Mouse (Mus musculus): ENCODE results near the gene Fam210b. TPM values are rescaled to one million over a fixed set of nuclear protein-coding genes. Genes with fewer than 3 reads are reported as not detected.
"Not testable (repeated sequence)": the region's sequence is repeated elsewhere in the genome, so short reads cannot be mapped to it uniquely, and the experiment has no call there.

The Fam210b gene
- 32.5 and 37.9 TPM in 2 replicates for total RNA-seq (2014; fragmentation: Nextera tagmentation)
- total RNA-seq (2017): 10.7 and 11.0 TPM in 2 replicates
- polyA plus RNA-seq (2012): 14.7 and 18.1 TPM in 2 replicates

DNA sequence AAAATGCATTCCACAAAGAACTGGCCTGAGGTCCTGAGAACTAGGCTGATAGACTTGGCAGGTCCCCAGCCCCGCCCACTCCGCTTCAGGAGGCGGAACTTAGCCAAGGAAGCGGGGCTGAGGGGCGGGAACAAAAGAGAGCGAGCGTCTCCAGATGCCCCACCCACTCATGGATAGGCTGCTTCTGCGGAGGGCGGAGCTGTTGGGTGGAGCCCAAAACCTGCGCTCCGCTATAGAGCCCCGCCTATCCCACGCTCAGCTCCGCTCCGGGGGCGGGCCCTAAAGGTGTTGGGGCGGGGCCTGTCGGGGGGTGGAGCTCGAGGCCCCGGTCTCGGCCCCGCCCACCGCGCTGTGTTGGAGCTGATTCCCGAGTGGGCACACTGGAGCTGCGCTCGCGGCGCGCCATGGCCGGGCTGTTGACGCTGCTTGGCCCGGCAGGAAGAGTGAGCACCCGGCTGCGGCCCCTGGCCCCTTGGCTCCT, at the start of gene Fam210b:
Gene Fam210b (plus strand): TSS at position 308 of the 481 bp plus-strand sequence.
- ATAC-seq (ENCODE audit: extremely low read depth, insufficient number of reproducible peaks, low FRiP score, poor library complexity, severe bottlenecking) (peak; percentile 79), DNase-seq (ENCODE audit: low spot score) (peak; percentile 94)
- no peaks in the 10 kb centered on the region for H3K9me3 ChIP-seq (replicated peaks)
- peaks cover 27% of the 10 kb centered on the region for H3K36me3 ChIP-seq (replicated peaks)
- peaks cover 50% of the 10 kb centered on the region for H3K4me1 ChIP-seq (ENCODE audit: insufficient read depth, low read depth, low read length)
- TF ChIP-seq GATA2 (IDR thresholded peaks at IDR 0.05; ENCODE audit: borderline replicate concordance, low read depth, low read length): no peak
- TF ChIP-seq POLR2AphosphoS5 (IDR thresholded peaks at IDR 0.05; ENCODE audit: insufficient replicate concordance, low read depth, low read length): no peak
- no peak for TF ChIP-seq CTCF (IDR thresholded peaks at IDR 0.05; ENCODE audit: low read depth, low read length)
- no peak for TF ChIP-seq GATA1 (IDR thresholded peaks at IDR 0.05; ENCODE audit: borderline replicate concordance, low read length)
- TF ChIP-seq TAL1 (conservative IDR thresholded peaks at IDR 0.05; ENCODE audit: low read depth, low read length): no peak
- peaks cover 2% of the 10 kb centered on the region for H3K27me3 ChIP-seq (ENCODE audit: insufficient read depth, low read length)
- H3K4me3 ChIP-seq (ENCODE audit: low read depth, low read length): peak within 1 kb of the TSS; percentile 87

GRCm38 (mm10) chr2:172298083-172298482, 47.3 kb upstream of the Fam210b start:
- H3K4me3 ChIP-seq (ENCODE audit: low read depth, low read length): no peak overlapping the region
- H3K36me3 ChIP-seq (replicated peaks): no peaks in the 10 kb centered on the region
- H3K4me1 ChIP-seq (ENCODE audit: insufficient read depth, low read depth, low read length): no peaks in the 10 kb centered on the region
- H3K27me3 ChIP-seq (ENCODE audit: insufficient read depth, low read length): no peaks in the 10 kb centered on the region
- TF ChIP-seq CTCF (IDR thresholded peaks at IDR 0.05; ENCODE audit: low read depth, low read length): no peak
- no peak for TF ChIP-seq GATA2 (IDR thresholded peaks at IDR 0.05; ENCODE audit: borderline replicate concordance, low read depth, low read length)
- no peak for TF ChIP-seq GATA1 (IDR thresholded peaks at IDR 0.05; ENCODE audit: borderline replicate concordance, low read length)
- TF ChIP-seq POLR2AphosphoS5 (IDR thresholded peaks at IDR 0.05; ENCODE audit: insufficient replicate concordance, low read depth, low read length): no peak
- no peak for TF ChIP-seq TAL1 (conservative IDR thresholded peaks at IDR 0.05; ENCODE audit: low read depth, low read length)
- no peak for DNase-seq (ENCODE audit: low spot score)
- H3K9me3 ChIP-seq (replicated peaks): peaks cover 43% of the 10 kb centered on the region
- no peak for ATAC-seq (ENCODE audit: extremely low read depth, insufficient number of reproducible peaks, low FRiP score, poor library complexity, severe bottlenecking)

GRCm38 (mm10) chr2:172298542-172298941, 46.8 kb upstream of the Fam210b start:
- Histone ChIP-seq H3K4me3 (ENCODE audit: low read depth, low read length) (no peak overlapping the region), H3K4me1 (ENCODE audit: insufficient read depth, low read depth, low read length) (no peaks in the 10 kb centered on the region)
- ATAC-seq (ENCODE audit: extremely low read depth, insufficient number of reproducible peaks, low FRiP score, poor library complexity, severe bottlenecking): no peak

DNA sequence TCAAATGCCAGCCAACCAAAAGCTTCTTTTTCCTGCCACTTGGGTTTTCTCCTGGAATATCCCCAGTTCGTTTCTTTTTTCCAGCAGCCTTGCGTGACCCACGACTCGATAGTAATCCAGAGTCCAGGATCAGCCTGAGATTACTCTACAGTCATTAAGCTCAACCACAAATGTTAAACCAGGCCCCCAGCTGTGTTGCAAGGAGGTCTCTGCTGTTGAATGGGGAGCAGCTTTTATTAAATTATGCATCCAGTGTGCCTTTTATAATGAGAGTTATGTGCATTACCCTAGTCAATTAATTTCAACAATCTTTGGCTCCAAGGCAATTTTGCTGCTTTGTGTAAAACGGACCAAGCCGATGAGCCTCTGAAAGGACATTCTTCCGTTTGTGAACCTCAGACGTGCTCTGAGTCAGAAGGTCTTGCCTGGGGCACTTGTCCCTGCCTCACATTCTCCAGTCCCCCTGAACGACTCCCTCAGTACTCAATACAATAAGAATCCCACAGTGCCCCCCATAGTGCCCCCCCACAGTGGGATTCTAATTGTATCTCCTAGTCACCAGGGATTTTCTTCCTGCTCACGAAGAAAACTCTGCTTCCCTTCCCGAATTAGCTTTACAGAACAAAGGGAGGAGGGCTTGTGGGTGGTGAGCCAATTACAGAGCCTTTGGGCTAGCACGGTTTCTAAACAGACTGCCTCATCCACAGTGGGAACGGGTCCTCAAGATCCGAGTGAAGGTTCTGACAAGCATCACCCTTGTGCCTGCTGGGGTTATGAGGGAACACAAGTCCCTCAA, 46.0 kb upstream of the Fam210b start:
- ATAC-seq (ENCODE audit: extremely low read depth, insufficient number of reproducible peaks, low FRiP score, poor library complexity, severe bottlenecking) (no peak), DNase-seq (ENCODE audit: low spot score) (no peak)
- TF ChIP-seq GATA1 (IDR thresholded peaks at IDR 0.05; ENCODE audit: borderline replicate concordance, low read length): no peak
- TF ChIP-seq CTCF (IDR thresholded peaks at IDR 0.05; ENCODE audit: low read depth, low read length): no peak
- no peak for TF ChIP-seq TAL1 (conservative IDR thresholded peaks at IDR 0.05; ENCODE audit: low read depth, low read length)
- TF ChIP-seq GATA2 (IDR thresholded peaks at IDR 0.05; ENCODE audit: borderline replicate concordance, low read depth, low read length): no peak
- no peak for TF ChIP-seq POLR2AphosphoS5 (IDR thresholded peaks at IDR 0.05; ENCODE audit: insufficient replicate concordance, low read depth, low read length)
- no peaks in the 10 kb centered on the region for H3K27me3 ChIP-seq (ENCODE audit: insufficient read depth, low read length)
- H3K36me3 ChIP-seq (replicated peaks): no peaks in the 10 kb centered on the region
- H3K4me3 ChIP-seq (ENCODE audit: low read depth, low read length): no peak overlapping the region
- H3K4me1 ChIP-seq (ENCODE audit: insufficient read depth, low read depth, low read length): no peaks in the 10 kb centered on the region
- peaks cover 41% of the 10 kb centered on the region for H3K9me3 ChIP-seq (replicated peaks)

More at GRCm38 (mm10) chr2:172298542-172298941, 46.8 kb upstream of the Fam210b start:
- no peak for DNase-seq (ENCODE audit: low spot score)
- H3K36me3 ChIP-seq (replicated peaks): no peaks in the 10 kb centered on the region
- H3K9me3 ChIP-seq (replicated peaks): peaks cover 42% of the 10 kb centered on the region
- no peak for TF ChIP-seq TAL1 (conservative IDR thresholded peaks at IDR 0.05; ENCODE audit: low read depth, low read length)
- H3K27me3 ChIP-seq (ENCODE audit: insufficient read depth, low read length): no peaks in the 10 kb centered on the region

GRCm38 (mm10) chr2:172302396-172302795, 43.0 kb upstream of the Fam210b start:
- H3K9me3 ChIP-seq (replicated peaks): peaks cover 37% of the 10 kb centered on the region
- no peaks in the 10 kb centered on the region for H3K4me1 ChIP-seq (ENCODE audit: insufficient read depth, low read depth, low read length)
- no peak for ATAC-seq (ENCODE audit: extremely low read depth, insufficient number of reproducible peaks, low FRiP score, poor library complexity, severe bottlenecking)
- TF ChIP-seq GATA2 (IDR thresholded peaks at IDR 0.05; ENCODE audit: borderline replicate concordance, low read depth, low read length): no peak
- no peak for TF ChIP-seq POLR2AphosphoS5 (IDR thresholded peaks at IDR 0.05; ENCODE audit: insufficient replicate concordance, low read depth, low read length)
- no peak for TF ChIP-seq TAL1 (conservative IDR thresholded peaks at IDR 0.05; ENCODE audit: low read depth, low read length)
- no peak for TF ChIP-seq GATA1 (IDR thresholded peaks at IDR 0.05; ENCODE audit: borderline replicate concordance, low read length)
- TF ChIP-seq CTCF (IDR thresholded peaks at IDR 0.05; ENCODE audit: low read depth, low read length): no peak
- H3K4me3 ChIP-seq (ENCODE audit: low read depth, low read length): no peak overlapping the region
- no peaks in the 10 kb centered on the region for H3K27me3 ChIP-seq (ENCODE audit: insufficient read depth, low read length)
- H3K36me3 ChIP-seq (replicated peaks): no peaks in the 10 kb centered on the region
- DNase-seq (ENCODE audit: low spot score): no peak

GRCm38 (mm10) chr2:172304118-172304708, 41.2 kb upstream of the Fam210b start:
- TF ChIP-seq GATA2 (IDR thresholded peaks at IDR 0.05; ENCODE audit: borderline replicate concordance, low read depth, low read length): no peak
- no peak for TF ChIP-seq TAL1 (conservative IDR thresholded peaks at IDR 0.05; ENCODE audit: low read depth, low read length)
- TF ChIP-seq CTCF (IDR thresholded peaks at IDR 0.05; ENCODE audit: low read depth, low read length): no peak
- no peak for TF ChIP-seq GATA1 (IDR thresholded peaks at IDR 0.05; ENCODE audit: borderline replicate concordance, low read length)
- no peak for TF ChIP-seq POLR2AphosphoS5 (IDR thresholded peaks at IDR 0.05; ENCODE audit: insufficient replicate concordance, low read depth, low read length)
- Histone ChIP-seq H3K36me3 (replicated peaks) (peaks cover 2% of the 10 kb centered on the region), H3K9me3 (replicated peaks) (peaks cover 41% of the 10 kb centered on the region), H3K27me3 (ENCODE audit: insufficient read depth, low read length) (no peaks in the 10 kb centered on the region), H3K4me3 (ENCODE audit: low read depth, low read length) (no peak overlapping the region), H3K4me1 (ENCODE audit: insufficient read depth, low read depth, low read length) (no peaks in the 10 kb centered on the region)
- ATAC-seq (ENCODE audit: extremely low read depth, insufficient number of reproducible peaks, low FRiP score, poor library complexity, severe bottlenecking) (no peak), DNase-seq (ENCODE audit: low spot score) (no peak)

GRCm38 (mm10) chr2:172305546-172305945, 39.8 kb upstream of the Fam210b start:
- H3K9me3 ChIP-seq (replicated peaks): peaks cover 30% of the 10 kb centered on the region
- H3K4me3 ChIP-seq (ENCODE audit: low read depth, low read length); ATAC-seq (ENCODE audit: extremely low read depth, insufficient number of reproducible peaks, low FRiP score, poor library complexity, severe bottlenecking); DNase-seq (ENCODE audit: low spot score); H3K36me3 ChIP-seq (replicated peaks); H3K4me1 ChIP-seq (ENCODE audit: insufficient read depth, low read depth, low read length); H3K27me3 ChIP-seq (ENCODE audit: insufficient read depth, low read length): not testable (repeated sequence)
